Comparison of ENCODE assay signal across 8 mouse cellular contexts in the genomic region with DNA sequence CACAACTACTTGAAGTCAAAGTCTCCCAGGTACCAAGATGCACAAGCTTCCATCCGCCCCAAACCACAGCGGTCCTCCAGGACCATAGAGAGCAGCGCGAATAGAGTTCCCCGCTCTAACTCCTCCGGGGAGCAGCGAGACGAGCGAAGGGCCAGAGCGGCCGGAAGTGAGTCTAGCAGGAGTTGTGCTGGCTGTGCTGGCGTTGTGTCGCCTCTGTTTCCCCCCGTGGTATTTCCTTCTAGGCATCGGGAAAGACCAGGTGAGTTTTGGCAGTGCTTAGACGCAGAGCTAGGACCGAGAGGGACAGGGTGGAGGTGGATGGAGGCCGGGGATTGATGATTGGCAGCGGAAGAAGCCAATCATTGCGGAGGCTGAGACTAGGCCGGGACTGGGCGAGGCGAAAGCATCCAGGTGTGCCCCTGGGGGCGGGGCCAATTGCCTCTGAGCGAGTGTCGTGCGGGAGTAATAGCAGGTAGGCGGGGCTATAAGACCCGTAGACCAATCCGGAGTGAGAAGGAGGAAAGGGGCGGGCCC. TPM values are rescaled to one million over a fixed set of nuclear protein-coding genes. Genes with fewer than 3 reads are reported as not detected.
DNase-seq lines count a peak whose midpoint lies in the region; ATAC-seq and TF ChIP-seq lines count a peak whose summit lies in the region.

No protein-coding gene starts in this region.

- no peak for TF ChIP-seq EP300 in liver, embryonic 14.5 days (IDR thresholded peaks at IDR 0.05; ENCODE audit: low read depth)
- TF ChIP-seq EP300 in stomach, postnatal 0 days (optimal IDR thresholded peaks at IDR 0.05), result no peak

- DNase-seq in CD4-positive, CD25-positive, alpha-beta regulatory T cell, adult 2 months (ENCODE audit: low read depth, low spot score), result peak; percentile 99
- peak; percentile 87 for DNase-seq in fibroblast of lung, adult 2 months (ENCODE audit: low read depth)
- DNase-seq in kidney, postnatal 25 days, result peak; percentile 99 to 100
- peak; percentile 96 to 97 (median 97) for DNase-seq in liver, embryonic 14.5 days (ENCODE audit: low read depth in 3 of 3, low spot score in 3 of 3)
- DNase-seq in neural tube, embryonic 11.5 days (ENCODE audit: low spot score), result peak; percentile 95
- peak; percentile 98 for DNase-seq in stomach, postnatal 0 days (ENCODE audit: low spot score)

- ATAC-seq in heart, embryonic 15.5 days (replicated peaks; ENCODE audit: insufficient number of reproducible peaks, insufficient read depth, low FRiP score, low read depth), result peak; percentile 85
- ATAC-seq in liver, embryonic 14.5 days (ENCODE audit: insufficient read depth), result peak; percentile 95
- ATAC-seq in neural tube, embryonic 11.5 days (ENCODE audit: insufficient read depth, low FRiP score, low TSS enrichment), result peak; percentile 89
- ATAC-seq in stomach, postnatal 0 days (ENCODE audit: low FRiP score, low TSS enrichment), result peak; percentile 95

- no peaks in the 10 kb centered on the region for H3K9me3 ChIP-seq in heart, embryonic 15.5 days (replicated peaks)
- H3K9me3 ChIP-seq in liver, embryonic 14.5 days (ENCODE audit: control insufficient read depth, low read length), result no peaks in the 10 kb centered on the region
- no peaks in the 10 kb centered on the region for H3K9me3 ChIP-seq in neural tube, embryonic 11.5 days (ENCODE audit: control insufficient read depth, low read length)
- H3K9me3 ChIP-seq in stomach, postnatal 0 days (ENCODE audit: control insufficient read depth, low read length), result no peaks in the 10 kb centered on the region

- 0 out of 2 replicates have a peak, but pooled peaks cover 2% of the 10 kb centered on the region for H3K27me3 ChIP-seq in heart, embryonic 15.5 days
- H3K27me3 ChIP-seq in liver, embryonic 14.5 days (ENCODE audit: control insufficient read depth, insufficient read depth, low read length), result peaks cover 31% of the 10 kb centered on the region
- H3K27me3 ChIP-seq in neural tube, embryonic 11.5 days (ENCODE audit: control insufficient read depth, insufficient read depth, low read length), result peaks cover 8% of the 10 kb centered on the region
- no peaks in the 10 kb centered on the region for H3K27me3 ChIP-seq in stomach, postnatal 0 days (ENCODE audit: control insufficient read depth, insufficient read depth, low read length)

- H3K4me3 ChIP-seq in brown adipose tissue, adult 24 weeks (ENCODE audit: insufficient read depth, low read depth, low read length), result peak overlapping the region; percentile 94
- H3K4me3 ChIP-seq in heart, embryonic 15.5 days, result peak overlapping the region; percentile 83
- H3K4me3 ChIP-seq in liver, embryonic 14.5 days (ENCODE audit: insufficient read depth in 1 of 2, low read depth in 2 of 2, low read length in 2 of 2), result peak overlapping the region; percentile 55 to 96
- peak overlapping the region; percentile 47 for H3K4me3 ChIP-seq in neural tube, embryonic 11.5 days (ENCODE audit: low read depth, low read length)
- peak overlapping the region; percentile 72 for H3K4me3 ChIP-seq in stomach, postnatal 0 days (ENCODE audit: low read depth, low read length)

- H3K4me2 ChIP-seq in heart, embryonic 15.5 days, result peak overlapping the region; percentile 73
- peak overlapping the region; percentile 75 for H3K4me2 ChIP-seq in liver, embryonic 14.5 days (ENCODE audit: low read depth)
- H3K4me2 ChIP-seq in neural tube, embryonic 11.5 days (ENCODE audit: low read depth), result peak overlapping the region; percentile 50
- H3K4me2 ChIP-seq in stomach, postnatal 0 days (replicated peaks; ENCODE audit: low read depth), result peak overlapping the region; percentile 63

- H3K4me1 ChIP-seq in brown adipose tissue, adult 24 weeks (ENCODE audit: control insufficient read depth, insufficient read depth, insufficient read length, low read length), result peaks cover 9% of the 10 kb centered on the region
- H3K4me1 ChIP-seq in heart, embryonic 15.5 days (replicated peaks), result peaks cover 47% of the 10 kb centered on the region
- H3K4me1 ChIP-seq in liver, embryonic 14.5 days (replicated peaks; ENCODE audit: control insufficient read depth in 2 of 2, insufficient read depth in 2 of 2, low read length in 1 of 2), result peaks cover 0 to 14% of the 10 kb centered on the region in 2 experiments; a peak in 3 of 4 replicates
- peaks cover 16% of the 10 kb centered on the region for H3K4me1 ChIP-seq in neural tube, embryonic 11.5 days (ENCODE audit: control insufficient read depth, insufficient read depth, low read length)
- H3K4me1 ChIP-seq in stomach, postnatal 0 days (replicated peaks; ENCODE audit: control insufficient read depth, insufficient read depth), result 0 out of 2 replicates have a peak, but pooled peaks cover 2% of the 10 kb centered on the region

- WGBS in heart, embryonic 15.5 days, result under 1% methylated on average over 31 of the region's 31 CpGs
- WGBS in liver, embryonic 14.5 days (ENCODE audit: insufficient replicate concordance), result 0% methylated on average over 31 of the region's 31 CpGs
- WGBS in neural tube, embryonic 11.5 days, result under 1% methylated on average over 31 of the region's 31 CpGs
- under 1% methylated on average over 31 of the region's 31 CpGs for WGBS in stomach, postnatal 0 days

- H3K27ac ChIP-seq in brown adipose tissue, adult 24 weeks (replicated peaks; ENCODE audit: low read depth, low read length), result peak overlapping the region; percentile 97
- H3K27ac ChIP-seq in heart, embryonic 15.5 days, result peak overlapping the region; percentile 86
- H3K27ac ChIP-seq in liver, embryonic 14.5 days, result no peak overlapping the region
- H3K27ac ChIP-seq in neural tube, embryonic 11.5 days (ENCODE audit: low read depth, low read length), result 0 out of 2 replicates have a peak overlapping the region, but pooled peaks have one; percentile 1
- peak overlapping the region; percentile 87 for H3K27ac ChIP-seq in stomach, postnatal 0 days (replicated peaks)

- peak overlapping the region; percentile 60 for H3K9ac ChIP-seq in heart, embryonic 15.5 days
- H3K9ac ChIP-seq in liver, embryonic 14.5 days (replicated peaks), result peak overlapping the region; percentile 37
- H3K9ac ChIP-seq in neural tube, embryonic 11.5 days (ENCODE audit: low read length), result peak overlapping the region; percentile 60
- H3K9ac ChIP-seq in stomach, postnatal 0 days (ENCODE audit: low read length), result peak overlapping the region; percentile 80

- H3K36me3 ChIP-seq in heart, embryonic 15.5 days, result peaks cover 15% of the 10 kb centered on the region
- no peaks in the 10 kb centered on the region for H3K36me3 ChIP-seq in liver, embryonic 14.5 days (replicated peaks; ENCODE audit: control insufficient read depth, insufficient read depth, low read depth)
- H3K36me3 ChIP-seq in neural tube, embryonic 11.5 days (ENCODE audit: control insufficient read depth, insufficient read depth, low read length), result peaks cover 6% of the 10 kb centered on the region; the same call in 1 of the 2 replicates
- H3K36me3 ChIP-seq in stomach, postnatal 0 days (ENCODE audit: control insufficient read depth, insufficient read depth, low read length), result 0 out of 2 replicates have a peak, but pooled peaks cover under 1% of the 10 kb centered on the region

- no peak for TF ChIP-seq CTCF in liver, embryonic 14.5 days (IDR thresholded peaks at IDR 0.05; ENCODE audit: low read depth)
- TF ChIP-seq CTCF in stomach, postnatal 0 days (IDR thresholded peaks at IDR 0.05; ENCODE audit: low read depth), result no peak

RNA-seq across cellular contexts. Expression of a gene that starts 0.4 kb away (rescaled TPM):
- polyA plus RNA-seq in brown adipose tissue, adult 24 weeks (2012; ENCODE audit: insufficient read depth, insufficient read length, missing spikeins), result 32.6 and 38.4 TPM in 2 replicates
- 59.8 and 60.3 TPM in 2 replicates for polyA plus RNA-seq in heart, embryonic 15.5 days (2015; fragmentation: Nextera tagmentation; extraction: Ambion mirVana)
- 8.5 and 9.8 TPM in 2 replicates for polyA plus RNA-seq in liver, embryonic 14.5 days (2012; rRNA removed)
- 15.7 and 19.2 TPM in 2 replicates for polyA plus RNA-seq in liver, embryonic 14.5 days (2014; fragmentation: Nextera tagmentation; extraction: Ambion mirVana)
- 91.8 and 93.3 TPM in 2 replicates for polyA plus RNA-seq in neural tube, embryonic 11.5 days (2014; fragmentation: Nextera tagmentation; extraction: Ambion mirVana)
- 32.8 and 36.9 TPM in 2 replicates for polyA plus RNA-seq in stomach, postnatal 0 days (2015; fragmentation: Nextera tagmentation; extraction: Ambion mirVana)

RNA-seq across cellular contexts. Expression of a gene that starts 14.3 kb away (rescaled TPM):
- 3.3 and 5.5 TPM in 2 replicates for polyA plus RNA-seq in brown adipose tissue, adult 24 weeks (2012; ENCODE audit: insufficient read depth, insufficient read length, missing spikeins)
- 13.6 and 15.5 TPM in 2 replicates for polyA plus RNA-seq in heart, embryonic 15.5 days (2015; fragmentation: Nextera tagmentation; extraction: Ambion mirVana)
- polyA plus RNA-seq in liver, embryonic 14.5 days (2012; rRNA removed), result 4.5 and 6.7 TPM in 2 replicates
- 7.2 and 7.8 TPM in 2 replicates for polyA plus RNA-seq in liver, embryonic 14.5 days (2014; fragmentation: Nextera tagmentation; extraction: Ambion mirVana)
- polyA plus RNA-seq in neural tube, embryonic 11.5 days (2014; fragmentation: Nextera tagmentation; extraction: Ambion mirVana), result 17.8 and 18.0 TPM in 2 replicates
- 13.4 and 13.6 TPM in 2 replicates for polyA plus RNA-seq in stomach, postnatal 0 days (2015; fragmentation: Nextera tagmentation; extraction: Ambion mirVana)

RNA-seq across cellular contexts. Expression of a gene that starts 14.5 kb away (rescaled TPM):
- polyA plus RNA-seq in brown adipose tissue, adult 24 weeks (2012; ENCODE audit: insufficient read depth, insufficient read length, missing spikeins), result 1.7 and 4.1 TPM in 2 replicates
- polyA plus RNA-seq in heart, embryonic 15.5 days (2015; fragmentation: Nextera tagmentation; extraction: Ambion mirVana), result 13.5 and 14.4 TPM in 2 replicates
- polyA plus RNA-seq in liver, embryonic 14.5 days (2012; rRNA removed), result 2.3 TPM in 2 replicates
- 0.65 and 1.0 TPM in 2 replicates for polyA plus RNA-seq in liver, embryonic 14.5 days (2014; fragmentation: Nextera tagmentation; extraction: Ambion mirVana)
- polyA plus RNA-seq in neural tube, embryonic 11.5 days (2014; fragmentation: Nextera tagmentation; extraction: Ambion mirVana), result 3.4 and 4.7 TPM in 2 replicates
- polyA plus RNA-seq in stomach, postnatal 0 days (2015; fragmentation: Nextera tagmentation; extraction: Ambion mirVana), result 10.3 and 12.2 TPM in 2 replicates

RNA-seq across cellular contexts. Expression of a gene that starts 35.2 kb away (rescaled TPM):
- polyA plus RNA-seq in brown adipose tissue, adult 24 weeks (2012; ENCODE audit: insufficient read depth, insufficient read length, missing spikeins), result 2.7 and 48.0 TPM in 2 replicates
- 0.20 and 0.47 TPM in 2 replicates for polyA plus RNA-seq in heart, embryonic 15.5 days (2015; fragmentation: Nextera tagmentation; extraction: Ambion mirVana)
- 0.03 and 0.04 TPM in 2 replicates for polyA plus RNA-seq in liver, embryonic 14.5 days (2012; rRNA removed)
- not detected in 2 replicates for polyA plus RNA-seq in liver, embryonic 14.5 days (2014; fragmentation: Nextera tagmentation; extraction: Ambion mirVana)
- polyA plus RNA-seq in neural tube, embryonic 11.5 days (2014; fragmentation: Nextera tagmentation; extraction: Ambion mirVana), result 0.07 TPM in 1 of 2 replicates, not detected in the other
- 0.21 and 0.38 TPM in 2 replicates for polyA plus RNA-seq in stomach, postnatal 0 days (2015; fragmentation: Nextera tagmentation; extraction: Ambion mirVana)

RNA-seq across cellular contexts. Expression of a gene that starts 36.8 kb away (rescaled TPM):
- 4.4 and 6.4 TPM in 2 replicates for polyA plus RNA-seq in brown adipose tissue, adult 24 weeks (2012; ENCODE audit: insufficient read depth, insufficient read length, missing spikeins)
- polyA plus RNA-seq in heart, embryonic 15.5 days (2015; fragmentation: Nextera tagmentation; extraction: Ambion mirVana), result 8.9 and 11.3 TPM in 2 replicates
- polyA plus RNA-seq in liver, embryonic 14.5 days (2012; rRNA removed), result 11.7 and 12.3 TPM in 2 replicates
- polyA plus RNA-seq in liver, embryonic 14.5 days (2014; fragmentation: Nextera tagmentation; extraction: Ambion mirVana), result 4.6 and 5.5 TPM in 2 replicates
- 12.4 and 14.6 TPM in 2 replicates for polyA plus RNA-seq in neural tube, embryonic 11.5 days (2014; fragmentation: Nextera tagmentation; extraction: Ambion mirVana)
- polyA plus RNA-seq in stomach, postnatal 0 days (2015; fragmentation: Nextera tagmentation; extraction: Ambion mirVana), result 6.0 and 6.4 TPM in 2 replicates
